Mouse (Mus musculus) cerebellum, adult 11-12 months (tissue): ENCODE results near the gene Pla2g1b.
A peak's percentile ranks its signal among the peaks of the same experiment; 100 is the strongest.

Experiments
- DNase-seq: peaks from one replicate; pipeline ENCODE4 v3.0.0; 2022

Gene Pla2g1b

DNA sequence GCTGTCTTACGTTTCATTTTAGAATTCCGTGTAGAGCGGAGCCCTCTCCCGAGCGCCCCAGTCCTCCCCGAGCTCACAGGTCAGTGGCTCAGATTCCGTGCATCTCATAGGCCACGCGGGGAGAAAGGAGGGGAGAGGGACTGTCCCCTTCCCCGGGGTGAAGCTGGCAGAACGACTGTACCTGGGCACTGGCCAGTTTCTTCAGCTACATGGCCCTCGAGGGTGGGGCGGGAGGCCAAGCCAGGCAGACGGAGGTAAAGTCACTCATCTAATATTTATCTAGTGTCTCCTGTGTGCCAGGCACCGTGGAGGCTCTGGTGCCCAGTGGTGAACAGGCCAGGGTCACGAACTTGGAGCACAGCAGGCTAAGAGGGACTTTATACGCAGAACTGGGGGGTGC, 19.0 kb upstream of the Pla2g1b start:
- no peak for DNase-seq

DNA sequence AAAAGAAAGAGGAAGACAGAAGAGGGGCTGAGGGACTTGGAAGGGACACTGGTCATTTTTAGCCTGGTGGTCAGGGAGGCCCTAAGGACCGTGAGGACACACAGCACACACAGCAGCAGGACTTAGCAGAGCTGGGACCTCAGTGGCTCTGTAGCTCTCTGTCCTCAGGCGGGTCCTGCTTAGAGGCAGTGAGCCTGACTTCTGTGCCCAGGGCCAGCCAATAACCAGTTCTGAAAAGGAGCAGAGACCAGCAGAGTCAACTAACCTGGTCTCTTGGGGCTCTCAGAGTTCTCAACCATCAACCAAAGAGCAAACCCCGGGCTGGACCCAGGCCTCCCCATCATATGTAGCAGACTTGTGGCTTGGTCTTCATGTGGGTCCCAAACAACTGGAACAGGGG, 16.8 kb upstream of the Pla2g1b start:
- no peak for DNase-seq

DNA sequence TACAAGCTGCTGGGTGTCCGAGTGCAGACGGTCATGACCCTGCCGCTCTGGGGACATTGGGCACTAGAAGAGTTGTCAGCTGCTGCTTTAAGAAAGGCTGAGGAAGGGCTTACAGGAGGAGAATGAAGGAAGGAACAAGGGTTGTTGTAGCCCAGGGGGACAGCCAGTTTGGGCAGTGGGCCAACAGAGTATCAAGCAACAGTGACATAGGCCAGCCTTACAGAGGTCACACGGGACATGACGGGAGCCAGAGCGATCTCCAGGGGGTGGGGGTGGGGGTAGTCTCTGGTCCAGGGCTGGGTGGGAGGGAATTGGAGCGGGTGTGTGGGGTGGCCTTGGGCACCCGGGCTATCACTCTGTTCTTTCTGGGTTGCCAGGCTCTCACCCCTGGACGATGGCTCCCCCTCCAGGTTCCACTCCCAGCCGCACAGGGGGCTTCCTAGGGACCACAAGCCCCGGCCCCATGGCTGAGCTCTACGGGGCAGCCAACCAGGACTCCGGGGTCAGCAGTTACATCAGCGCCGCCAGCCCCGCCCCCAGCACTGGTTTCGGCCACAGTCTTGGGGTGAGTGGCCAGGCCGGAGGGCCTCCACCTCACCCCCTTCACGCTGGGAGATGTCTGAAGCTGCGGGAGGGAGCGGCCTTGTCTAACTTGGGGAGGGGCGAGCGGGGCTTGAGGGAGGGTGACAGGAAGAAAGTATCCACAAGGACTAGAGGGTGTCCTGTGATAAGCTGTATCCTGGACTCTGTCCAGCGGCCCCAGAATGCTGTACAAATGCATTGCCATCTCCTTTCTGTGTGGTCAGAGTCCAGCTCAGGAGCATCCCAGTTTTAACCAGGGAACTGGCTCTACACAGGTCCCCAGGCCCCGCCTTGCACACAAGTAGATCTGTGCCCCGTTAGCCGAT, 15.4 kb upstream of the Pla2g1b start:
- DNase-seq: no peak

DNA sequence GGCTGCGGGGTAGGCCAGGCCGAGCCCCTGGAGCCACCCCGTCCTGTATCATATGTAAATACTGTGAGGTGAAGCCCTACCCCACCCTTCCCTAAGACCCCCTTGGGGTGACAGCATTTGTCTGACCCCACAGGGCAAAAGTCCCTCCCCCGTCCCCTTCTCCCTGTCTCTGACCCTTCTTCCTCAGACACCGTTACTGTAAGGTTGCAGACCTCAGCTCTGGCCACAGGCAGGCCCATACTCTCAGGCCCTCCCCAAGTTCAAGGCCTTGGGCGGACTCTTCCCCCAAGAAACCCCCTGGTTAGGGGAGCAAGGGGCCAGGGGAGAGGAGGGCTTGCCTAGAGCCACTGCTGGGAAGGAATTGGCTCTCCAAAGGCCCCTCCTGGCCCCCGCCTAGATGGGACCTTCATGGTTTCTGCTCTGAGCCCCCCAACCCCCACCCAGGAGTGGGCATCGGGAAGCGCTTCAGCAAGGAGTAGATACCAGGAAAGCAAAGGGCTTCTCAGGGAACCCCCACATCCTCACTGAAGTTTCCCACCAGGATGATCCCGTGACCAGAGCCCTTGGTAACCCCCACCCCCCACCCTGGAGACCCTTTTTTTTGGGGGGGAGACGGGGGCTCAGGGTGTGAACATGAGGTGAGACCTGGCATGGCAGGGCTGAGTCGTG, 11.5 kb upstream of the Pla2g1b start:
- DNase-seq: no peak

DNA sequence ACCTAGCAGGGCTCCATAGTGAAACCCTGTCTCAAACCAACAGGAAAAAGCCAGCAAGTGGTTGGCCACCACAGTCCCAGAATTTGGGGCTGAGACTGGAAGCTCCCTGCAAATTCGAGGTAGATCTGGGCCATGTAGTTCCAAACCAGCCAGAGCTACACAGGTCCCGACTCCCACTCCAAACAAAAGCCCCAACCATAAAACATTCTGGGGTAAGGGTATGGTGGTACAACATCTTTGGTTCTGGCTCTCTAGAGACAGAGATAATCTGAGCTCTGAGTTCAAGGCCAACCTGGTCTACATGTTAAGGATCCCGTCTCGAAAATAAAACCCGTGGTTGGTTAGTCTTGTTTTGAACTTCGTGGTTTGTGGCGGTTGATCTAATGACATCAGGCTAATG, 10.2 kb upstream of the Pla2g1b start:
- DNase-seq: no peak

DNA sequence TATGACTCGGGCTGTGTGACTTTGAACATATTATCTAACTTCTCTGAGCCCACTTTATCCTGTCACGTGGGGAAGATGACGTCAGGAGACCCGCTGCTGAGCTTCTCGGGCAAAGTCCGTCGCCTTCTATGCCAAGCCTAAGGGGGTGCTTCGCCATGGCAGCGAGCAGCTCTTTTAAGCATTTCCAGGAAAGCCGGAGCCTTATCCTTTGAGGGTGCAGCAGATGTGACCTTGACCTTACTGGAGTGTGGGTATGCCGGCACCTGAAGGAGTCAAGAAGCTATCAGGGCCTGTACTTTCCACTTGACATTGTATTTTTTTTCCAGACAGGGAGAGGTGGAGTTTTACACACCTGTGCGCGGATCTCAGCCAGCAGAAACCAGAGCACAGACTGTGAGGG, 7.1 kb upstream of the Pla2g1b start:
- DNase-seq: no peak

DNA sequence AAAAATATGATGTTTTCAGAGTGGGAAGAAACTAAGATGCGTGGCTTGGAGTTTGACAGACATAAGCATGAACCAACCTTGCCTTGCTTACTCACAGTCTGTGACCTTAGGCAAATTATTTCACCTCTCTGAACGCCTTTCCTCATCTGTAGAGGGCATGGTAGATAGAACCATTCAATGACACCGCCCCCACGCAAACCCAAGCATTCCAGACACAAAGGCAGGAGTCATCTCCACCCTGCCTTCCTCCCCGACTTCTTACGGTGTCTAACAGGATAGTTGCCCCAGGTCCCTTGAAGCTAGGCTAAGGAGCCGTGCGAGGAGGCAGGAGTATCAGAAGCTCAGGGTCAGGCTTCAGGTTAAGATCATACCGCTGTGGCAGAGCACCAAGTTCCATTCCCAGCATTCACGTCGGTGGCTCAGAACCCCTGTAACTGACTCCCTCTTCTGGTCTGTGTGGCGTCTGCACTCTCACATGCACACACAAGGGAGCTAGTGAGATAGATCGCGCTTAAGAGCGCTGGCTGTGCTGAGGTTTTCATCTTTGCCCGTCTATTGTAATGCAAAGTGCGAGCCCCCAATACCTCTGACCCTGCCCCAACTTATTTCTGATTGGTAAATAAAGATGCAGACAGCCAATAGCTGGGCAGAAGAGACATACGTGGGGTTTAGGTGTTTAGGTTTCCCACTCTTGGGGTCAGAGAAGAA, 1.5 kb upstream of the Pla2g1b start:
- no peak for DNase-seq

DNA sequence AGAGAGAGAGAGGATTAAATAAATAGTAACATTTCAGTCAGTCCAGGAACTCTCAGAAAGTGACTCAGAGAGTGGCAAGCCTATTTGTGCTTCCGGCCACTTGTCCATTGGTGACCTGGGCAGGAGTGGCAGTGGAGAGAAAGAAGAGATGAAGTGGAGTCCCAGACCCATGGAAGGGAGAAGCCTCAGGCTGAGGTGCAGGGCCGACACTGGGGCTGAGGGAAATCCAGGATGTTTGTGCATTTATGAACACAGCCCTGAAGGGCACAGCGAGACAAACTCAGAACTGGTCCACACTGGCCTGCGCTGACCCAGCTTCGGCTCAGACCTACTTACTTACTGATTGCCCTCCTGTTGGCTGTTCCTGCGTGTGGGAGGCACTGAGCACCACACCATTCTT, 3.7 kb downstream of the Pla2g1b start:
- DNase-seq: no peak

DNA sequence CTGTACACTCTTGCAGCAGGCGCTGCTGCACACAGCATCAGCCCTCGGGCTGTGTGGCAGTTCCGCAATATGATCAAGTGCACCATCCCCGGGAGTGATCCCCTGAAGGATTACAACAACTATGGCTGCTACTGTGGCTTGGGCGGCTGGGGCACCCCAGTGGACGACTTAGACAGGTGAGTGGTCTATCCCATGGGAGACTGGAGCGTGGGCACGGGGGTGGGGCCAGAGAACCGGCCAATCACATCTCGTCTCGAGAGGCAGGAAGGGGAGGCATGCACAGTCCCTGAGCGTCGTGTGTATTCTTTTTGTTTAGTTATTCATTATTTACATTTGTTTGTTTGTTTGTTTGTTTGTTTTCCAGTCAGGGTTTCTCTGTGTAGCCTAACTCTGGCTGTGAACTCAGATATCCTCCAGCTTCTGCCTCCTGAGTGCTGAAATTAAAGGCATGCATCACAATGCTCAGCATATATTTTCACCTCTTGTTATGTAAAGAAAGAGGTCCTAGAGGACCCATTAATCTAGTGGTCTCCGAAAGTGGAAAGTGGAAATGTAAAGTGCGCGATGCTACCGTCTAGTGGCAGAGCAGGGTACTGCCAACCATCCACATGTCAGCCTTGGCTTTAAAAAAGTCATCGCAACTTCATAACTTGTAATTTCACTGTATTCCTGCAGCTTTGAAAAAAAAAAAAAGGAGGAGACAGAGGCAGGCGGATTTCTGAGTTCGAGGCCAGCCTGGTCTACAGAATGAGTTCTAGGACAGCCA, 4.9 kb downstream of the Pla2g1b start:
- DNase-seq: no peak

DNA sequence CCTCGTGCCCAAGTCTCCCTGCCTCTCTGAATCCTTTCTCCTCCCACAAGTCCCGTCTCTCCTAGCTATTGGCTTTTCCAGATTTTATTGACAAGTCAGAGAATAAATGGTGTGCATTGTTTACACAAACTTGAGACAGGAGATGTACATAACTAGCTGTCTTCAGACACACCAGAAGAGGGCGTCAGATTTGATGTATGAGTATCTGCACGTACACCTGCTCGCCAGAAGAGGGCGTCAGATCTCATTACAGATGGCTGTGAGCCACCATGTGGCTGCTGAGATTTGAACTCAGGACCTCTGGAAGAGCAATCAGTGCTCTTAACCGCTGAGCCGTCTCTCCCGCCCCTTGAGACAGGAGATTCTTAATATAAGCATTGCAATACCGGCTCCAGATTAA, 7.1 kb downstream of the Pla2g1b start:
- no peak for DNase-seq

DNA sequence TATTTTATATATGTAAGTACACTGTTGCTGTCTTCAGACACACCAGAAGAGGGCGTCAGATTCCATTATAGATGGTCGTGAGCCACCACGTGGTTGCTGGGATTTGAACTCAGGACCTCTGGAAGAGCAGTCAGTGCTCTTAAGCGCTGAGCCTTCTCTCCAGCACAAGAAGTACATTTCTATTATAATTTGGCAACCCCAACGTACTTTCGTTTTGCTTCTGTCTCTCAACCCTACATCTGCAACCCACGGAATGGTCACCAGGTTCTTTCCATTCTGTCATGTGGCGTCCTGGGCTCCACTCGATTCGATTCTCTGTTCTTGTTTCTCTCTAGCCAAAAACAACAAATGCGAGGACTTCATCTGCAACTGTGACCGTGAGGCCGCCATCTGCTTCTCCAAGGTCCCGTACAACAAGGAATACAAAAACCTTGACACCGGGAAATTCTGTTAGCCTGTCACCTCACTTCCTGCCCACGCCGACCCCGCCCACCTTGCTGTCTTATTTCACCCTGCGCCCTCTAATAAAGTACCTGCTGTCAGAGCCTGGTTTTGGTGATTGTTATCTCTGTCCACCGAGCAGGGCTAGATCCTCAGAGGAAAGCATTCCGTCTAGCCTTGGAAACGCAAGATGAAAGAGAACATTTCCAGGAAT, 8.2 kb downstream of the Pla2g1b start:
- no peak for DNase-seq

DNA sequence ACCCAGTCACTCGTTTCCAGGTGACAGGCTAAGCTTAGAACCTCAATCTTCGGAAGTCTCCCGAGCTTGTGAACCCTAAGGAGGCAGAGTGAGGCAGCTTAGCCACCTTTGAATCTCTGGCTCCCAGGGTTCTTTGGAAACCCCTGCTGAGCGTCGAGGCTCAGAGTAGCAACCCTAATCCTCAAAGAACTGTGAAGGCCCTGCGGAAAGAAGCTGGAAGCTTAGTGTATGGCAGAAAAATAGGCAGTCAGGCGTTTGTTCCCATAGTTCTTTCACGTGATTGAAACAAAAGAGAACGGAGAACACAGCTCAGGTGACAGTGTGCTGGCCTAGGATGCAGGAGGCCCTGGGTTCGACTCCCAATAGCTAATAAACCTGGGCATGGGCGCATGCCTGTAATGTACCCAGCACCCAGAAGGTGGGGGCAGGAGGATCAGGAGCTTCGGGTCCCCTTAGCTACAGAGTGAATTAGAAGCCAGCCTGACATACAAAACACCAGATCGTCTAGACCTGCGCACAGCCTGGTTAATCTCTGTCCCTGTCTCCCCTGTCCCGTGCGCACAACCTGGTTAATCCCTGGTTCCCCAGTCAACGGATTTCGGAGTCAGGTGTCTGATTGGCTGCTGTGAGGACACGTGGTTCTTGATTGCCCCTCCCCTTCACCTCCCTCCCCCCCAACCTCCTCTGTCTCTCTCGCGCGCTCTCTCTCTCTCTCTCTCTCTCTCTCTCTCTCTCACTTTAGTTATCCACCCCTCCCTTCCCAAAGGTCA, 9.5 kb downstream of the Pla2g1b start:
- DNase-seq: peak; percentile 60

DNA sequence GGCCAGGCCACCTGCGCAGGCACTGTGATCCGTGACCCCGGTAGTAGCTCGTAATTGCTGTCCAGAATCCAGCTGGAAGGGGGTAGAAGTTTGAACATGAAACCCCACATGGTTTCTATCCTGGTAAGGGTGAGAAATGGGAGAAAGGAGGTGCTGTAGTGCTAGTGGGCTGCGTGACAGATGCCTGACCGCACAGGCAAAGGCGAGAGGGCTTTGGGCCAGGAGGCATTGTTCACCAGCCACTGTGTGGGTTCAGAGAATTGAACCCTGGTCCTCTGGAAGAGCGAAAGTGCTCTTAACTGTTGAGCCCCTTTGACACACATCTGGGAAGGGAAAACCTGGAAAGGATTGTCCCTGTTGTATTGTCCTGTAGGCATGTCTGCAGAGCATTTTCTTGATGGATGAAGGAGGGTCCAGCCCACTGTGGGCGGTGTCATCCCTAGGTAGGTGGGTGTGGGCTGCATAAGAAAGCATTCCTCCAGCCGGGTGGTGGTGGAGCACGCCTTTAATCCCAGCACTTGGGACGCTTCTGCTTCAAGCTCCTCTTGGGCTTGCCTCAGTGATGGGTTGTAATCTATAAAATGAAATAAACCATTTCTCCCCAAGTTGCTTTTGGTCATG, 10.2 kb downstream of the Pla2g1b start:
- DNase-seq: peak; percentile 35

DNA sequence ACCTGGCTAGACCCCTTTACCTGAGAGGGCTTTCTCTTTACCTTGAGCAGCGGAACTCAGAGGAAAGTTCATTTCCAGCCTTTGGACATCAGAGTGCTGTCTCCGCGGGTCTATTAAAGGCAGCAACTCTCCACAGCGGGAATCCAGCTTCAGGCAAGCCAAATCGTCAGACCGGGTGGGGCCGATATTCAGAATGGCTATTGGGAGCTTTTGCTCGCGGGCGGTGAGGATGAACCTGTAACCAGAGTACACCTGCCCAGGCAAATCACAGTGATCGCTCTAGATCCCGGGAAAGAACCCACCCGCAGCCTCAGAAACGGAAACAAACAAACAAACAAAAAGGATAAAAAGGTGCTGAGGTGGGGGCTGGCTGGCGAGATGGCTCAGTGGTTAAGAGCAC, 13.5 kb downstream of the Pla2g1b start:
- no peak for DNase-seq

DNA sequence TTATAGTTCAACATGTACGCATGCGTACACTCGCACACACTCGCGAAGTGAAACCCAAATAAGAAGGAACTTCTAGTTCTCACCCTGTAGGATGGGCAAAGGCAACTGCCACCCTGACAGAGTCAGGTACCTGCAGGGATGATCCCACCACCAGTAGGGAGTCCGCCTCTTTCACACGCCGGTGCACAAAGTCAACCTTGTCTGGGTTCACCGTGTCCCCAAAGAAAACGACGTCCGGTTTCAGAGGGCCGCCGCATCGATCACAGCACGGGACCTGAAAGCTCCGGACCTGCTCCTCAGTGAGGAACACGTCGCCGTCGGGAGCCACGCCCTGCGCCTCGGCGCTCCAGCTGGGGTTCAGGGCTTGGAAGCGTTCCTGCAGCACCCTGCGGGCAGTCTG, 14.0 kb downstream of the Pla2g1b start:
- peak; percentile 61 for DNase-seq

DNA sequence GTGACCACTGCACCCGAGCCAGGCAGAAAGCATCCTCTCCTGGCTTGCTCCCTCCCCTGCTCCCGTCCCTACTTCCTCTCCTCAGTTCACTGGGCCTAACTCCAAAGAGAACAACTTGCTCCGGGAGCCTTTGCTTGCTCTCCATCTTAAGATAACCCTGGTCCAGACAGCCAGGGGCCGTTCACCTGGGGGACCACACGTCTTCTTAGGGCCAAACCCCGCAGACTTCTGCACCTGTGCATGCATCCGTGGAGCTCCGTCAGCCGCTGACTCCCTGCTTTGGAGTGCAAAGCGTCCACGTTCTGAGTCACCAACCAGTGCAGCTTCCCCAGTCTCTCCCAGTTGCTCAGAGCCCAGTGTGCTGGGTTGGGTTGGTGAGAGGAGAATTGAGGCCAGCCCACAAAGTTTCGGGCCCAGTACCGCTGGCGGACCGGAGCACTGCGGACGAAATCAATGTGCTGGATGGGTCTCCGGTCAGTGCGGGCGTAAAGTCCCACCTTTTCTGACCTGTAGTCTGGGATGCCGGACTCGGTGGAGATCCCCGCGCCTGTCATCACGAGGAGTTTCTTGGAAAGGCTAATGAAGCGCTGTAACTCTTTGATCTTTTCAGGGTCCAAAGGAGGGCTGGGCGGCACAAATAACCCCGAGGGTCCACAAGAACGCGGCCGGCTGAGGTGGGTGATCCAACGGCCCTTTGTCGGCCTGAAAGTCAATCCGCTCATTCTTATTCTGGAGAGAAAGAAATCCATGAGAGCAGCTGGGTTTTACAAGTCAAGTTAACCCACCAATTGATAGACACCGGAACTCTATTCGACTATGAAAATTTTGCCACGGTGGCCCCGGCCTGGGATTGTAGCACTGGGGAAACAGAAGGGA, 16.6 kb downstream of the Pla2g1b start:
- DNase-seq: peak; percentile 53

DNA sequence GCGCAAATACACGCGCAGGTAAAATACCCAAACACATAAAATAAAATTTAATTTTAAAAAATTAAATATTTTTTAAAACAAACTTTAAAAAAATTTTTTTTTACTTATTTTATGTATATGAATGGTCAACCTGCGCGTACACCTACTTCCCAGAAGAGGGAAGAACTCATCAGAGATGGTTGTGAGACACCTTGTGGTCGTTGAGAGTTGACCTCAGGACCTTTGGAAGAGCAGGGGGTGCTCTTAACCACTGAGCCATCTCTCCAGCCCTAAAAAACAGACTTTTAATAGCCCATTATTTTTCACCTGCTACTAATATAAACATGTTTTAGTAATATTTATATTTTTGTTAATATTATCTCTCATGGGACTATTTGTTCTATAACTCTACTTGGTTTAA, 17.3 kb downstream of the Pla2g1b start:
- no peak for DNase-seq

DNA sequence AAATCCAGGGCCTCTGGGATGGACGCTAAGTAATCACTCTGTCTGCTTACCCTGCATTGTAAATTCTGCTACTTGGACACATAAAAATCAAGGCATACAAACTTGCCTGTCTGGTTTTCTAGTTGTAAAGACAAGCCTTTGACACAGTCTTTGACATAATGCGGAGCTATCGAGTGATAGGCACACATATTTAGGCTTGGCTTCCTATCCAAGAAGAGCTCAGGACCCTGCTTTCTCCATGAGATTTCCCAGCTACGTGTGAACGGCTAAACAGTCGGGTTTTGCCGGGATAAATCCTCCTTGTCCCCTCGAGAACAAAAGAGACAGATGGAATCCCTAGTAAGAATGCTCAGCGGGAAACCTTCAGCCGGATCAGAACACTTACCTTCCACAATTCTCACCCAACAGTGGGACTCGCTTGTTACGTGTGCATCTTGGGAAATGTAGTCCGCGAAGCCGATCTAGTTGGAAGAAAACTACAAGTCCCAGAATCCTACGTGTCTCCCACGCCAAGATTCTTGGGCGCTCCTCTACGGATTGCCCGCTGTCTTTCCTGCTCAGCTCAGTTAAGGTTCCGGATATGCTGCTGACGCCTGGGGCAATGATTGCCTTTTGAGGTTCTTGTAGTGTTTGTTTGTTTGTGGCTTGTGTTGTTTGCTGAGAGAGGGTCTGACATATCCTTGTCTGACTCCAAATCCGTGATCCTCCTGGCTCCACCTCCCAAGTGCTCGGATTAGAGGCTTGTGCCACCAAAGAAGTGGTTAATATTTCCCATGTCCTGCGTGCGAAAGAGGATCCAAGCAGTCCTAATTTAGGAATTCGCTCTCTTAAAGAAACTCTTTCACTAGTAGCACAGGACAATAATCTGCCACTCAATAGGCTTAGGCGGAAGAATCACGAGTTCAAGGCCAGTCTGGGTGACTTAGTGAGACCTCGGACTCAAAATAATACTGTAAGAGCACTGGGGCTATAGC, 18.2 kb downstream of the Pla2g1b start, which contains the start of gene Sirt4:
Gene Sirt4, minus strand, starts transcription at position 779 of the 974 bp plus-strand sequence.
- DNase-seq: peak; percentile 92

DNA sequence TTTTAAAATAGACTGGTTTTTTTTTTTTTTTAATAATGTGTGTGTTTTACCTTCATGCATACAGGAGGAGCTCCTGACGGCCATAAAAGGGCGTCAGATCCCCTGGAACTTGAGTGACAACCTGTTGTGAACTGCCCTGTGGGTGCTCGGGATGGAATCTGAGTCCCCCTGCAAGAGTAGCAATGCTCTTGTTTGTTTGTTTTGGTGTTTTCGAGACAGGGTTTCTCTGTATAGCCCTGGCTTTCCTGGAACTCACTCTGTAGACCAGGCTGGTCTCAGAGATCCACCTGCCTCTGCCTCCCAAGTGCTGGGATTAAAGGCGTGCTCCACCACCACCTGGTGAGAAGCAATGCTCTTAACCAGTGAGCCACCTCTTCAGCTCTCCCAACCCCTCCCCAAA, 18.9 kb downstream of the Pla2g1b start:
- peak; percentile 55 for DNase-seq
